Mouse (Mus musculus) heart, adult 2 months (tissue): ENCODE measurements around the gene Efcab2.

Source experiments
- CTCF ChIP-seq: fragments of 200-600 bp; IDR thresholded peaks from 2 replicates; pipeline ENCODE4 v1.8.1; 2022; ENCODE audit warnings: antibody characterized with exemption, mild to moderate bottlenecking, moderate library complexity
- POLR2A ChIP-seq: fragments of 200-500 bp; IDR thresholded peaks from 2 replicates; pipeline ENCODE4 v1.6.1; 2011; ENCODE audit warnings: mild to moderate bottlenecking, low read depth, low read length, control low read depth; ENCODE audit not compliant: insufficient read depth

- TF ChIP-seq CTCF = no peak
- no peak for TF ChIP-seq POLR2A
Observed at GRCm38 (mm10) chr1:178444407-178444806, 38.5 kb downstream of the Efcab2 start.
